Mouse (Mus musculus) lung, embryonic 16.5 days (tissue): ENCODE measurements around the gene Mfsd13b. TPM values are rescaled to one million over a fixed set of nuclear protein-coding genes. Genes with fewer than 3 reads are reported as not detected.

Source experiments
- ATAC-seq: fragments of 200-750 bp; cut with Nextera tagmentation; 2 replicates; pipeline ENCODE4 v1.8.0; 2017; ENCODE audit warnings: low read depth, mild to moderate bottlenecking, moderate library complexity
- H3K27ac ChIP-seq: fragments of 300-500 bp; sonication (generic); 2 replicates; pipeline ENCODE4 v1.5.1; 2014; ENCODE audit warnings: mild to moderate bottlenecking, control low read depth, low read length
- H3K27me3 ChIP-seq: fragments of 300-500 bp; sonication (generic); 2 replicates; pipeline ENCODE4 v1.6.1; 2014; ENCODE audit warnings: low read depth, low read length, mixed read lengths; ENCODE audit not compliant: control insufficient read depth, insufficient read depth
- H3K36me3 ChIP-seq: fragments of 300-500 bp; sonication (generic); 2 replicates; pipeline ENCODE4 v1.6.1; 2014; ENCODE audit warnings: low read length; ENCODE audit not compliant: control insufficient read depth, insufficient read depth
- H3K4me1 ChIP-seq: fragments of 300-500 bp; sonication (generic); replicated peaks from 2 replicates; pipeline ENCODE4 v1.6.1; 2014; ENCODE audit warnings: low read length, mixed read lengths; ENCODE audit not compliant: control insufficient read depth, insufficient read depth
- H3K4me2 ChIP-seq: fragments of 300-500 bp; sonication (generic); 2 replicates; pipeline ENCODE4 v1.6.1; 2014; ENCODE audit warnings: low read depth, low read length, control low read depth
- H3K4me3 ChIP-seq: fragments of 300-500 bp; sonication (generic); 2 replicates; pipeline ENCODE4 v1.5.1; 2014; ENCODE audit warnings: mild to moderate bottlenecking, low read length, control low read depth
- H3K9ac ChIP-seq: fragments of 300-500 bp; sonication (generic); 2 replicates; pipeline ENCODE4 v1.6.1; 2014; ENCODE audit warnings: low read length, control low read depth
- H3K9me3 ChIP-seq: fragments of 300-500 bp; sonication (generic); 2 replicates; pipeline ENCODE4 v1.6.1; 2016; ENCODE audit warnings: low read length; ENCODE audit not compliant: control insufficient read depth
- WGBS: fragments of 180-500 bp; shearing (Covaris S2); extraction: QIAGEN DNeasy Blood & Tissue Kit; methylation state at CpG from one replicate; pipeline ENCODE4 v1.1.7; 2014; 5-methylcytosine and 5-hydroxymethylcytosine counted together
- polyA plus RNA-seq: library from polyadenylated mRNA; unstranded; fragments of >200 nt; fragmentation: Nextera tagmentation; extraction: Ambion mirVana; gene quantifications from 2 replicates; pipeline ENCODE4 v1.2.1, GENCODE M21; 2015

The Mfsd13b gene
- polyA plus RNA-seq, 1 experiment from 2014 or later: 0.23 TPM

- WGBS: 70% methylated on average over 6 of the region's 6 CpGs
- Histone ChIP-seq H3K9me3 (no peaks in the 10 kb centered on the region), H3K27ac (no peak overlapping the region), H3K36me3 (peaks cover 3% of the 10 kb centered on the region; the same call in 1 of the 2 replicates), H3K4me2 (no peak overlapping the region), H3K27me3 (no peaks in the 10 kb centered on the region), H3K4me1 (peaks cover 14% of the 10 kb centered on the region), H3K9ac (no peak overlapping the region), H3K4me3 (no peak overlapping the region)
- no peak for ATAC-seq
These were observed 63.6 kb downstream of the Mfsd13b start for GRCm38 (mm10) chr7:121045671-121046453.

GRCm38 (mm10) chr7:121047624-121048023 lies 65.3 kb downstream of the Mfsd13b start:
- Histone ChIP-seq H3K9ac (no peak overlapping the region), H3K4me1 (peaks cover 7% of the 10 kb centered on the region; the same call in 1 of the 2 replicates), H3K27ac (no peak overlapping the region), H3K9me3 (no peaks in the 10 kb centered on the region), H3K36me3 (peaks cover 9% of the 10 kb centered on the region; the same call in 1 of the 2 replicates), H3K27me3 (no peaks in the 10 kb centered on the region), H3K4me3 (no peak overlapping the region), H3K4me2 (no peak overlapping the region)
- WGBS: 92% methylated on average over 2 of the region's 2 CpGs
- no peak for ATAC-seq

GRCm38 (mm10) chr7:121053071-121053470 lies 70.8 kb downstream of the Mfsd13b start:
- peak overlapping the region; percentile 13; the same call in 1 of the 2 replicates for H3K27ac ChIP-seq
- H3K4me3 ChIP-seq: no peak overlapping the region
- WGBS: 54% methylated on average over 4 of the region's 4 CpGs
- H3K9ac ChIP-seq: no peak overlapping the region
- ATAC-seq: peak; percentile 92
- no peaks in the 10 kb centered on the region for H3K9me3 ChIP-seq
- no peak overlapping the region for H3K4me2 ChIP-seq
- 0 out of 2 replicates have a peak, but pooled peaks cover 4% of the 10 kb centered on the region for H3K4me1 ChIP-seq
- no peaks in the 10 kb centered on the region for H3K27me3 ChIP-seq
- peaks cover 22% of the 10 kb centered on the region for H3K36me3 ChIP-seq

GRCm38 (mm10) chr7:121059477-121060218 lies 77.3 kb downstream of the Mfsd13b start:
- Histone ChIP-seq H3K4me3 (no peak overlapping the region), H3K4me2 (no peak overlapping the region), H3K9ac (no peak overlapping the region), H3K27me3 (no peaks in the 10 kb centered on the region), H3K9me3 (no peaks in the 10 kb centered on the region), H3K36me3 (peaks cover 15% of the 10 kb centered on the region), H3K27ac (no peak overlapping the region), H3K4me1 (no peaks in the 10 kb centered on the region)
- no peak for ATAC-seq
- 55% methylated on average over 6 of the region's 6 CpGs for WGBS

GRCm38 (mm10) chr7:121064309-121064708 lies 82.0 kb downstream of the Mfsd13b start:
- Histone ChIP-seq H3K9me3 (no peaks in the 10 kb centered on the region), H3K36me3 (peaks cover 5% of the 10 kb centered on the region), H3K4me2 (no peak overlapping the region), H3K9ac (no peak overlapping the region), H3K4me1 (no peaks in the 10 kb centered on the region), H3K27ac (no peak overlapping the region), H3K27me3 (no peaks in the 10 kb centered on the region), H3K4me3 (no peak overlapping the region)
- 52% methylated on average over 4 of the region's 4 CpGs for WGBS
- 0 out of 2 replicates have a peak, but pooled peaks have one; percentile 34 for ATAC-seq

Other genes starting within 250 kb of the Mfsd13b start
- gene Vwa3a, start 243.2 kb upstream of the Mfsd13b start, polyA plus RNA-seq: 2.3 and 2.9 TPM in 2 replicates
- not detected in 2 replicates for gene Gm5737, start 170.1 kb upstream of the Mfsd13b start, polyA plus RNA-seq
- gene Eef2k, start 139.7 kb upstream of the Mfsd13b start, polyA plus RNA-seq: 48.5 and 54.6 TPM in 2 replicates
- 27.7 and 28.3 TPM in 2 replicates for gene Polr3e, start 64.8 kb upstream of the Mfsd13b start, polyA plus RNA-seq
- gene Cdr2, start 197 bp upstream of the Mfsd13b start, polyA plus RNA-seq: 8.5 and 9.2 TPM in 2 replicates
- gene Mettl9, start 51.9 kb downstream of the Mfsd13b start, polyA plus RNA-seq: 116 and 117 TPM in 2 replicates
- gene Igsf6, start 92.1 kb downstream of the Mfsd13b start, polyA plus RNA-seq: 2.3 and 2.4 TPM in 2 replicates
- gene Otoa, start 99.1 kb downstream of the Mfsd13b start, polyA plus RNA-seq: 0.05 and 0.31 TPM in 2 replicates